7 mouse cellular contexts compared by ENCODE assay signal in genomic region chr6:144644711-144645110, GRCm38 (mm10).
DNase-seq lines count a peak whose midpoint lies in the region; ATAC-seq lines count a peak whose summit lies in the region.

No protein-coding gene starts in this region.

- no peak for ATAC-seq in neural tube, embryonic 11.5 days (ENCODE audit: insufficient read depth, low FRiP score, low TSS enrichment)
- ATAC-seq in neural tube, embryonic 15.5 days (ENCODE audit: low FRiP score): no peak
- 0 out of 2 replicates have a peak, but pooled peaks have one; percentile 14 for ATAC-seq in liver, embryonic 16.5 days (ENCODE audit: low read depth)

- H3K4me3 ChIP-seq in neural tube, embryonic 11.5 days (ENCODE audit: low read depth, low read length): no peak overlapping the region
- H3K4me3 ChIP-seq in neural tube, embryonic 15.5 days (replicated peaks): no peak overlapping the region
- no peak overlapping the region for H3K4me3 ChIP-seq in liver, embryonic 16.5 days (ENCODE audit: low read depth, low read length)

- peak; percentile 24 for DNase-seq in neural tube, embryonic 11.5 days (ENCODE audit: low spot score)
- DNase-seq in adrenal gland, postnatal 36 days: peak; percentile 68 to 77
- DNase-seq in gastrocnemius, postnatal 4 days (ENCODE audit: low spot score in 2 of 2): peak; percentile 20 to 32
- peak; percentile 14 to 68 for DNase-seq in spleen, postnatal 10 days (ENCODE audit: low spot score in 2 of 2)
- DNase-seq in right cerebral cortex, adult 2 months (ENCODE audit: low spot score in 2 of 2): no peak

- no peaks in the 10 kb centered on the region for H3K9me3 ChIP-seq in neural tube, embryonic 11.5 days (ENCODE audit: control insufficient read depth, low read length)
- no peaks in the 10 kb centered on the region for H3K9me3 ChIP-seq in neural tube, embryonic 15.5 days (replicated peaks)
- H3K9me3 ChIP-seq in liver, embryonic 16.5 days (replicated peaks; ENCODE audit: control insufficient read depth, low read length): no peaks in the 10 kb centered on the region

- H3K9ac ChIP-seq in neural tube, embryonic 11.5 days (ENCODE audit: low read length): no peak overlapping the region
- no peak overlapping the region for H3K9ac ChIP-seq in neural tube, embryonic 15.5 days (replicated peaks)
- H3K9ac ChIP-seq in liver, embryonic 16.5 days (ENCODE audit: low read depth, low read length): no peak overlapping the region

- H3K4me2 ChIP-seq in neural tube, embryonic 11.5 days (ENCODE audit: low read depth): no peak overlapping the region
- H3K4me2 ChIP-seq in neural tube, embryonic 15.5 days: no peak overlapping the region
- no peak overlapping the region for H3K4me2 ChIP-seq in liver, embryonic 16.5 days (ENCODE audit: low read depth, low read length)

- 67% methylated on average over 4 of the region's 4 CpGs for WGBS in neural tube, embryonic 11.5 days
- 69% methylated on average over 4 of the region's 4 CpGs for WGBS in neural tube, embryonic 15.5 days
- 38% methylated on average over 4 of the region's 4 CpGs for WGBS in liver, embryonic 16.5 days (ENCODE audit: insufficient replicate concordance)

- H3K4me1 ChIP-seq in neural tube, embryonic 11.5 days (ENCODE audit: control insufficient read depth, insufficient read depth, low read length): no peaks in the 10 kb centered on the region
- H3K4me1 ChIP-seq in neural tube, embryonic 15.5 days: 0 out of 2 replicates have a peak, but pooled peaks cover 6% of the 10 kb centered on the region
- H3K4me1 ChIP-seq in liver, embryonic 16.5 days (ENCODE audit: control insufficient read depth, low read depth, low read length): no peaks in the 10 kb centered on the region; the same call in none of the 2 replicates

- no peaks in the 10 kb centered on the region for H3K27me3 ChIP-seq in neural tube, embryonic 11.5 days (ENCODE audit: control insufficient read depth, insufficient read depth, low read length)
- H3K27me3 ChIP-seq in neural tube, embryonic 15.5 days (replicated peaks): no peaks in the 10 kb centered on the region
- H3K27me3 ChIP-seq in liver, embryonic 16.5 days (ENCODE audit: control insufficient read depth, insufficient read depth, low read depth, low read length): no peaks in the 10 kb centered on the region

- no peak overlapping the region for H3K27ac ChIP-seq in neural tube, embryonic 11.5 days (ENCODE audit: low read depth, low read length)
- no peak overlapping the region for H3K27ac ChIP-seq in neural tube, embryonic 15.5 days (replicated peaks)
- H3K27ac ChIP-seq in liver, embryonic 16.5 days (ENCODE audit: low read length): no peak overlapping the region

- no peaks in the 10 kb centered on the region for H3K36me3 ChIP-seq in neural tube, embryonic 11.5 days (ENCODE audit: control insufficient read depth, insufficient read depth, low read length)
- no peaks in the 10 kb centered on the region for H3K36me3 ChIP-seq in neural tube, embryonic 15.5 days
- H3K36me3 ChIP-seq in liver, embryonic 16.5 days (ENCODE audit: control insufficient read depth, insufficient read depth): no peaks in the 10 kb centered on the region

Comparison
In these comparisons a context has a peak if more than half of its experiments do, and no peak if none do; other contexts are left out.
1. DNase-seq: peak in neural tube, embryonic 11.5 days (single experiment), adrenal gland, postnatal 36 days (2 of 2), gastrocnemius, postnatal 4 days (2 of 2) and spleen, postnatal 10 days (2 of 2); none in right cerebral cortex, adult 2 months (0 of 2).